Mouse (Mus musculus): ENCODE results near the gene Mtpn. TPM values are rescaled to one million over a fixed set of nuclear protein-coding genes. Genes with fewer than 3 reads are reported as not detected.

Mtpn gene
- 100 to 1,000 TPM; 249 to 285 TPM for total RNA-seq (2021)

GRCm38 (mm10) chr6:35539304-35540009 lies at the start of gene Mtpn:
TSS of gene Mtpn (minus strand) at chr6:35539888.
- DNase-seq = peak; percentile 97 to 98

DNA sequence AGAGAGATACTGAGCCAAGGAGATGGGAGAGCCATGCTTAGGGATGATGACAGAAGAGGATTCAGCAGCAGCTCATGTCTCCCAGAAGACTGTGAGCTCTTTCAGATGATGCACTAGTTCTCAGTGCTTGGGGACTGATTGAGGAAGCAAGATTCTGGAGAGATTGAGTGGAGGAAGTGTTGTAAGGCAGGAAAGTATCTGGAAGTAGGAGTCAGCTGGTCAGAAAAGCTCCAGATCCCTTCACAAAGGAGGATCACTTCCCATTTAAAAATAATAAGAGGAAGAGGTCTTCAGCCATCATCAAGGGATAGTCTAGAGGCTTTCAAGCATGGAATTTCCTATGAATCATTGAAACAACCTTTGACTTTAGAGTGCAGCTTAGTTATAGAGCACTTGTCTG lies 29.0 kb upstream of the Mtpn start:
- DNase-seq = no peak

- DNase-seq = peak in 1 of 2 experiments; percentile 4
These were observed 28.1 kb upstream of the Mtpn start for GRCm38 (mm10) chr6:35567755-35568154.

GRCm38 (mm10) chr6:35559950-35560349 lies 20.3 kb upstream of the Mtpn start:
- DNase-seq = no peak

- DNase-seq = no peak
These were observed 4.7 kb upstream of the Mtpn start for GRCm38 (mm10) chr6:35544352-35544751.

DNA sequence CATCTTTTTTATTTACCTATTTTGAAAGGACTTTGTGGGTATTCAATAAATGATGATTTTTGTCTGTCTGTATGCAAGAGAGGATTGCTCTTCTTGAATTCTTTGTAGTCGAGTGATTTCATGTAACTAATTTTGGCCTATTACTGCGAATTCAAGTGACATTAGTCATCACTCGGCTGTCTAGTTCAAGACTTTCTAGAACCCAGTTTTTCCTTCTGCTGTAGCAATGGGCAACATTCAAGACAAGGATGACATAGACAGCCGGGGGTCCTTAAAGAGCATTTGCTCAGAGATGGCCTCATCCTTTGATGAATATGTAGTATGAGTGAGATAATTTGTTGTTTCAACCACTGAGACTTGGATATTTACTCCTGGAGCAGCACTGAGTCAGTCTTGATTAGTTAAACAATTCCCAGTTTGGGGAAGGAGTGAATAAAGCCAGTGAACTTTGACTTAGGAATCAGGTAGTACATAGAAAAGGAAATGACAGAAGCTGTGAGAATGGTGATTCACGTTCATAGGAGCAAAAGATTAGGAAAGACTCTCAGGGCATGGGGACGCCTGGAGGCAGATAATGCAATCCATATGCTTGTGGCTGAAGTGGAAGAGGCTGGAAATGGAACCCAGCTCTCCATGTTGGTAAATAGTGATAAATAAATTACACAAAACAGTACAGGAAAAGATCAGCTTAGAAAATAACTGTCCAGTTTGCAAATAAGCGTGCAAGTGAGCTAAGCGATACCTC lies 3.1 kb upstream of the Mtpn start:
- DNase-seq = no peak

DNA sequence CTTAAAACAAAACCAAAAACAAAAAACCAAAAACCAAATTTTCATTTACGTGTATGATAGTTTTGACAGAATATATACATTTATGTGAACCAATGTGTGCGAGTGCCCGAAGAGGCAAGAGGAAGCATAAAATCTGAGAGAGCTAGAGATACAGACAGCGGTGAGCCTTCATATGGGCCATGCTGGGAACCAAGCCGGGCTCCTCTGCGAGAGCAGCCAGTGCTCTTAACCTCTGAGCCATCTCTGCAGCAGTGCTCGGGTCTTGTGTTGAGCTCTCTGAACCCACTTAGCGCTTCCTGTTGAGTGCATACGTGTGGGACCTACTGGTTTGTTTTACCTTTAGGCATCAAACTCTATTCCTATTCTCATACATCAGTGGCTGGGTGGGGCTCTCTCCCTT lies 689 bp upstream of the Mtpn start:
- no peak for DNase-seq

- no peak for DNase-seq
These were observed 858 bp downstream of the Mtpn start for GRCm38 (mm10) chr6:35538757-35539303.

GRCm38 (mm10) chr6:35536021-35536420 lies 3.7 kb downstream of the Mtpn start:
- DNase-seq = no peak

DNA sequence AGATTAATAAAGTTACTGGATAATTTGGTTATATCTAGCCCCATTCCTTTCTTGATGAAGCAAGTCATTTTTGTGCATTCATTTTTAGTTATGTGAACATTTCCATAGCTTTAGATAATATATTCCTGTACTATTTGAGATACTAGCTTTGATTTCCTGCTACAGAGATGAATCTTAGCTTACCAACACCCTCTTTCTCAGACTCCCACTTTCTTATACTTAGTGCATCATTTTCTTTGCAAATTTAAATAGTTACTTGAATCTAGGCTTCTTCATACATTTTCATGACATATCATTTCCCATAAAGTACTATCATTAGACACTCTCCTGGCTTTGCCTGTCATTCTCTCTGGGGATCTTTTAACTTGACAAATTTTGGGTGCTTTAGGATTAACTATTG lies 26.3 kb downstream of the Mtpn start:
- no peak for DNase-seq

DNA sequence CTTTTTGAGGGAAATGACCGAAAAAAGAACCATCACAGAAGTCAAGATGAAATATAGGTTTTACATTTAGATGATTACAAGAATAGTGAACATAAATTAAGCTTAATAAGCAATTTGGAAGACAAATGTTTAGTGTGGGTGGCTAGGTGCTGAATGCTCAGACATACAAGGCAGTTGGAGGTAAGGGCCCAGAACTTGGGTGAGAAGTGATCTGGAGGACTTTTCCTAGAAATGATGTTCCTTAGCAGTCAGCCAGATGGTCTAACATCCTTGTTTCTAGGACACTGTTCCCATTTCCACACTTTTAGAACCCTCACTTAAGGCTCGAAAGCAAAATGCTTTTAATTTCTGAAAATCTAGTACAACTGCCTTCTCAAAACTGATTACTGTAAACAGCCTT lies 34.9 kb downstream of the Mtpn start:
- no peak for DNase-seq

GRCm38 (mm10) chr6:35502904-35503303 lies 36.8 kb downstream of the Mtpn start:
- DNase-seq = no peak

- DNase-seq = no peak
These were observed 39.6 kb downstream of the Mtpn start for GRCm38 (mm10) chr6:35499978-35500667.

GRCm38 (mm10) chr6:35497406-35497805 lies 42.3 kb downstream of the Mtpn start:
- DNase-seq = no peak

- DNase-seq = no peak
These were observed 45.8 kb downstream of the Mtpn start for GRCm38 (mm10) chr6:35493851-35494250.

GRCm38 (mm10) chr6:35479651-35480335 lies 59.9 kb downstream of the Mtpn start:
- DNase-seq = no peak

DNA sequence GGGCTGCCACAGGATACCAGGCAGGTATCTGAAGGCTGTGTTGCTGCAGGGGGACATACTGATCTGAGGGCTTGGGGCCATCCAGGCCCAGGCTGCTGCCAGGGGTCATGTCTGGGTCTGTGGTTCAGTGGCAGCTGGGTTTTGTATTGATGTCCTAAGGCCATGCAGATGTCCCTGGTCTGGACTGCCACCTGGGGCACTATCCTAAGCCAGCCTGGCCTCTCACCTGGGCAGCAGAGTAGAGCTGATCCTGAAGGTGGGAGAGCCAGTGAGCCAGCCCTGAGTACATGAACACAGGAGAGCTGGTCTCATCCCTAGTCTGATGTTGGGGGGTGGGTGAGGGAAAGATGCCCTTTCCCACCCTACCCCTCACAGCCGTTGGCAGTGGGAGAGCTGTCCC lies 62.9 kb downstream of the Mtpn start:
- no peak for DNase-seq

GRCm38 (mm10) chr6:35463450-35464395 lies 76.0 kb downstream of the Mtpn start:
- peak; percentile 21 to 24 for DNase-seq

DNA sequence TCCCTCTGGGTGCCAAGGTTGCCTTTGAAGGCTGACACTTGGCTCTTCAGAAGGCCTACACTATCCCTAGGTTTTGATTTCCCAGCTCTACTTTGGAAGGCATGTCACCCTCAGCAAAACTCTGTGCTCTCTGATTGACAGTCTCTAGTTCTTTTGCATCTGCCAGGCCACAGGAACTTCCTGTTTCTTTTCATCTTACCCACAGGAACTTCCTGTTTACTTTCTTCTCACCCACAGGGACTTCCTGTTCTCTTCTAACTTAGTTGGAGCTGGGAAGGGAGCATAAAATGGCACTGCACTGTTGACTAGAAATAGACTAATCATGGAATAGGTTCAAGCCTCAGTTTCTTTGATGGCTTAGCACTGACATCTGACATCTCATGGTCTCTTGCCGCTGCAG lies 77.2 kb downstream of the Mtpn start:
- DNase-seq = no peak
